Mouse (Mus musculus): ENCODE data around the gene Npm3. TPM values are rescaled to one million over a fixed set of nuclear protein-coding genes. Genes with fewer than 3 reads are reported as not detected.

Gene Npm3
- polyA plus RNA-seq, 2 experiments, result 10.6 to 59.0 TPM

GRCm38 (mm10) chr19:45717493-45718220 is 31.7 kb downstream of the Npm3 start:
- H3K4me1 ChIP-seq (replicated peaks; ENCODE audit: control insufficient read depth in 2 of 2, insufficient read depth in 2 of 2, low read length in 1 of 2), result 0 out of 4 replicates have a peak, but pooled peaks cover 0 to 2% of the 10 kb centered on the region in 2 experiments
- H3K27ac ChIP-seq, result no peak overlapping the region
- H3K9me3 ChIP-seq (ENCODE audit: control insufficient read depth, low read length), result no peaks in the 10 kb centered on the region
- TF ChIP-seq CTCF (IDR thresholded peaks at IDR 0.05; ENCODE audit: low read depth) (peak; percentile 35), EP300 (IDR thresholded peaks at IDR 0.05; ENCODE audit: low read depth) (no peak)
- peaks cover 6% of the 10 kb centered on the region for H3K27me3 ChIP-seq (ENCODE audit: control insufficient read depth, insufficient read depth, low read length)
- H3K9ac ChIP-seq (replicated peaks), result no peak overlapping the region
- H3K4me3 ChIP-seq (ENCODE audit: insufficient read depth in 1 of 2, low read depth in 2 of 2, low read length in 2 of 2), result no peak overlapping the region
- no peaks in the 10 kb centered on the region for H3K36me3 ChIP-seq (replicated peaks; ENCODE audit: control insufficient read depth, insufficient read depth, low read depth)
- WGBS (ENCODE audit: insufficient replicate concordance), result 21% methylated on average over 16 of the region's 16 CpGs
- no peak for DNase-seq (ENCODE audit: low read depth in 3 of 3, low spot score in 3 of 3)
- ATAC-seq (ENCODE audit: insufficient read depth), result no peak
- no peak overlapping the region for H3K4me2 ChIP-seq (ENCODE audit: low read depth)

- H3K9me3 ChIP-seq (ENCODE audit: control insufficient read depth, low read length), result no peaks in the 10 kb centered on the region
- H3K4me2 ChIP-seq (ENCODE audit: low read depth), result no peak overlapping the region
- no peak overlapping the region for H3K27ac ChIP-seq
- TF ChIP-seq EP300 (IDR thresholded peaks at IDR 0.05; ENCODE audit: low read depth) (no peak), CTCF (IDR thresholded peaks at IDR 0.05; ENCODE audit: low read depth) (no peak)
- H3K36me3 ChIP-seq (replicated peaks; ENCODE audit: control insufficient read depth, insufficient read depth, low read depth), result no peaks in the 10 kb centered on the region
- no peaks in the 10 kb centered on the region; a peak in 1 of 4 replicates for H3K4me1 ChIP-seq (replicated peaks; ENCODE audit: control insufficient read depth in 2 of 2, insufficient read depth in 2 of 2, low read length in 1 of 2)
- WGBS (ENCODE audit: insufficient replicate concordance), result 54% methylated on average over 3 of the region's 3 CpGs
- no peak overlapping the region for H3K9ac ChIP-seq (replicated peaks)
- no peak for ATAC-seq (ENCODE audit: insufficient read depth)
- H3K27me3 ChIP-seq (ENCODE audit: control insufficient read depth, insufficient read depth, low read length), result no peaks in the 10 kb centered on the region
- no peak overlapping the region for H3K4me3 ChIP-seq (ENCODE audit: insufficient read depth in 1 of 2, low read depth in 2 of 2, low read length in 2 of 2)
- DNase-seq (ENCODE audit: low read depth in 3 of 3, low spot score in 3 of 3), result no peak
Measured at GRCm38 (mm10) chr19:45708704-45709103, 40.7 kb downstream of the Npm3 start.

Other genes with a start within 250 kb of the Npm3 start
- gene Poll, start 189.1 kb downstream of the Npm3 start, polyA plus RNA-seq (2012; rRNA removed), result 3.4 and 3.7 TPM in 2 replicates
- 4.1 and 5.0 TPM in 2 replicates for gene Poll, start 189.1 kb downstream of the Npm3 start, polyA plus RNA-seq (2014; fragmentation: Nextera tagmentation; extraction: Ambion mirVana)
- 3.5 and 7.5 TPM in 2 replicates for gene Gm17018, start 189.0 kb downstream of the Npm3 start, polyA plus RNA-seq (2012; rRNA removed)
- gene Gm17018, start 189.0 kb downstream of the Npm3 start, polyA plus RNA-seq (2014; fragmentation: Nextera tagmentation; extraction: Ambion mirVana), result 15.5 and 19.0 TPM in 2 replicates
- 14.5 and 18.9 TPM in 2 replicates for gene Fbxw4, start 89.3 kb downstream of the Npm3 start, polyA plus RNA-seq (2012; rRNA removed)
- gene Fbxw4, start 89.3 kb downstream of the Npm3 start, polyA plus RNA-seq (2014; fragmentation: Nextera tagmentation; extraction: Ambion mirVana), result 2.5 and 3.1 TPM in 2 replicates
- gene Fgf8, start 6.7 kb downstream of the Npm3 start, polyA plus RNA-seq (2012; rRNA removed), result 0.08 TPM in 1 of 2 replicates, not detected in the other
- gene Fgf8, start 6.7 kb downstream of the Npm3 start, polyA plus RNA-seq (2014; fragmentation: Nextera tagmentation; extraction: Ambion mirVana), result not detected in 2 replicates
- gene Mgea5, start 34.2 kb upstream of the Npm3 start, polyA plus RNA-seq (2012; rRNA removed), result 17.1 and 25.2 TPM in 2 replicates
- gene Mgea5, start 34.2 kb upstream of the Npm3 start, polyA plus RNA-seq (2014; fragmentation: Nextera tagmentation; extraction: Ambion mirVana), result 15.0 and 16.7 TPM in 2 replicates
- gene Kcnip2, start 66.5 kb upstream of the Npm3 start, polyA plus RNA-seq (2012; rRNA removed), result 1.7 TPM in 2 replicates
- 1.5 and 1.7 TPM in 2 replicates for gene Kcnip2, start 66.5 kb upstream of the Npm3 start, polyA plus RNA-seq (2014; fragmentation: Nextera tagmentation; extraction: Ambion mirVana)
- gene Armh3, start 248.9 kb upstream of the Npm3 start, polyA plus RNA-seq (2012; rRNA removed), result 2.0 and 2.2 TPM in 2 replicates
- gene Armh3, start 248.9 kb upstream of the Npm3 start, polyA plus RNA-seq (2014; fragmentation: Nextera tagmentation; extraction: Ambion mirVana), result 2.6 and 2.8 TPM in 2 replicates

Measured in liver, embryonic 14.5 days (tissue).